Mouse (Mus musculus) bone marrow, adult 2 months (tissue): ENCODE results near the gene Tapbp. TPM values are rescaled to one million over a fixed set of nuclear protein-coding genes. Genes with fewer than 3 reads are reported as not detected.
A peak's percentile ranks its signal among the peaks of the same experiment; 100 is the strongest.

Experiments
- H3K27ac ChIP-seq: fragments of 200-500 bp; 2 replicates; pipeline ENCODE4 v1.5.1; 2012; ENCODE audit warnings: low read depth, mild to moderate bottlenecking, control low read depth, inconsistent platforms, low read length; ENCODE audit not compliant: control insufficient read depth, poor library complexity, insufficient read depth
- H3K4me1 ChIP-seq: fragments of 200-500 bp; 2 replicates; pipeline ENCODE4 v1.6.1; 2011; ENCODE audit warnings: low read length; ENCODE audit not compliant: control insufficient read depth, insufficient read depth
- H3K4me3 ChIP-seq: fragments of 200-500 bp; replicated peaks from 2 replicates; pipeline ENCODE3; 2011; ENCODE audit warnings: mild to moderate bottlenecking, low read depth, low read length, control low read depth; ENCODE audit not compliant: control insufficient read depth
- CTCF ChIP-seq: fragments of 200-500 bp; IDR thresholded peaks from 2 replicates; pipeline ENCODE4 v1.5.1; 2011; ENCODE audit warnings: low read length, control low read depth; ENCODE audit not compliant: control insufficient read depth, insufficient read depth
- POLR2A ChIP-seq: fragments of 200-500 bp; IDR thresholded peaks from 2 replicates; pipeline ENCODE4 v1.6.1; 2011; ENCODE audit warnings: low read depth, mild to moderate bottlenecking, control low read depth, low read length, borderline replicate concordance; ENCODE audit not compliant: control insufficient read depth
- WGBS: fragments of 180-500 bp; shearing (Covaris S2); methylation state at CpG from one replicate; pipeline ENCODE4 v1.1.7; 2018; 5-methylcytosine and 5-hydroxymethylcytosine counted together
- polyA plus RNA-seq: library from polyadenylated mRNA; stranded (reverse); fragments of >200 nt; gene quantifications from 2 replicates; pipeline ENCODE4 v1.2.4, GENCODE M21; 2011; ENCODE audit warnings: low replicate concordance; ENCODE audit not compliant: missing spikeins, insufficient read depth, insufficient read length

Tapbp gene
- polyA plus RNA-seq, 1 experiment, result 87.3 TPM

DNA sequence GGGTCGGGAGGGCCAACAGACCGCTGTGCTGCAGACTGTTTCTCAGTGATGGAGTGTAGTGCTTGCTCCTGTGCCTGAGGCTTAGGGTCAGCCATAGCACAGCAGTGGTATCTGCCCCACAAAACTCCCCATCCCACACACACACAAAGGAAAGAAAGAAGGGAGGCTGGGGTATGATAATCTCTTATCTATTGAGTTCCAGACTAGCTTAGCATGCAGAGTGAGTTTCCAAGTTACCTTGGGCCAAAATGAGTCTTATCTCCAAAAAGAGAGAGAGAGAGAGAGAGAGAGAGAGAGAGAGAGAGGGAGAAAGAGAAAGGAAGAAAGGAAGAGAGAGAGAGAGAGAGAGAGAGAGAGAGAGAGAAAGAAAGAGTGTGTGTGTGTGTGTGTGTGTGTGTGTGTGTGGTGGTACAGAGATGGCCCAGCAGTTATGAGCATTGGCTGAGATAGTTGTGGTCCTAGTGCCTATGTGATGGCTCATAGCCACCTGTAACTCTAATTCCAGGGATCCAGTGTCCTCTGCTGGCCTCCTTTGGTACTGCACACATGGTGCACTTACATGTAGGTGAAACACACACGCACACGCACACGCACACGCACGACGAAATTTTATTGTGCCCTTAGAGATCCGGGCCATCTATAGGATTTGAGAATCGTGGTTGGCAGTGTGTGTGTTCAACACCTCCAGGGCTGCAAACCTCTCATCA lies 9.0 kb downstream of the Tapbp start:
- TF ChIP-seq CTCF (peak; percentile 46), POLR2A (no peak)
- H3K4me3 ChIP-seq, result no peak overlapping the region
- H3K4me1 ChIP-seq, result no peaks in the 10 kb centered on the region; the same call in 1 of the 2 replicates
- WGBS, result 80% methylated on average over 10 of the region's 10 CpGs
- H3K27ac ChIP-seq, result no peak overlapping the region

DNA sequence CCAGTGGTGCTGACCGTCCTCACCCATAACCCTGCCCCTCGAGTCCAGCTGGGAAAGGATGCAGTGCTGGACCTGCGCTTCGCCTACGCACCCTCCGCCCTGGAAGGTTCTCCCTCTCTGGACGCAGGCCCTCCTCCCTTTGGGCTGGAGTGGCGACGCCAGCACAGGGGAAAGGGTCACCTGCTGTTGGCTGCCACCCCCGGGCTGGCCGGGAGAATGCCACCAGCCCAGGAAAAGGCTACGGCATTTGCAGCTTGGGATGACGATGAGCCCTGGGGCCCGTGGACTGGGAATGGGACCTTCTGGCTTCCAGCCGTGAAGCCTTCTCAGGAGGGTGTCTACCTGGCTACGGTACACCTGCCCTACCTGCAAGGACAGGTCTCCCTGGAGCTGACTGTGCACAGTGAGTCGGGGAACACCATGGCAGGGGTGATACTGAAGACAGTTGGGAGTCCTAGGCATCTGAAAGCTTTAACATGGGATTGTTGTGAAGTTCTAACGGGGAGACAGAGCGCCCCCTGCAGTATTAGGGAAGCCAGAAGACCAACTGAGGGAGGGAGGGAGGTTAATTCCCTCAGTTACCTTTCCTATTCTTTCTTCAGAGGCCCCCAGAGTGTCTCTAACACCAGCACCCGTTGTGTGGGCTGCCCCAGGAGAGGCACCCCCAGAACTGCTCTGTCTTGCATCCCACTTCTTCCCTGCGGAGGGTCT lies 9.9 kb downstream of the Tapbp start:
- 90% methylated on average over 21 of the region's 21 CpGs for WGBS
- H3K27ac ChIP-seq, result no peak overlapping the region
- H3K4me3 ChIP-seq, result no peak overlapping the region
- no peak for TF ChIP-seq POLR2A
- TF ChIP-seq CTCF, result no peak
- no peaks in the 10 kb centered on the region; the same call in 1 of the 2 replicates for H3K4me1 ChIP-seq

DNA sequence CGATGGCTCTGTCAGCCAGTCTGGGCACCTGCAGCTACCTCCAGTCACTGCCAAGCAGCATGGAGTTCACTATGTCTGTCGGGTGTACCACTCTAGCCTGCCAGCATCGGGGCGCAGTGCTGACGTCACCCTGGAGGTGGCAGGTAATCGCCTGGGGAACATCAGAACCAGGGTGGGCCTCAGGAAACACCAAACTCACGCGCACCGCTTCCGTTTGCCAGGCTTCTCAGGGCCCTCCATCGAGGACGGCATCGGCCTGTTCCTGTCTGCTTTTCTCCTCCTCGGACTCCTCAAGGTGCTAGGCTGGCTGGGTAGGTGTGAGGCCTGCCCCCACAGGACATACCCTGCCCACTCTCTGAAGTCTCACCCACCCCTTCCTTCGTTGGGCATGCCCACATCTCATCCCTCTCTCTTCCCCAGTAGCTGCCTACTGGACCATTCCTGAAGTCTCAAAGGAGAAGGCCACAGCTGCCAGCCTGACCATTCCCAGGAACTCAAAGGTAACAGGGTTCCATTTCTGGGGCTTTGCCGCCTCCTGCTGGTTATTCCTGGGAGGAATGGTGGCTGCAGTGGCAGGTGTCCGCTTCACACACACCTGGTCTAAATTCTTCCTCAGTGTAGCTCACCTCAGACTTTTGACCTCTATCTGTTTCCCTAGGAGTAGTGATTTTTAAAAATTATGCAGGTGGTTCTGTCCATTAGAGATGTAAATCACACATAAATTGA lies 10.7 kb downstream of the Tapbp start:
- Histone ChIP-seq H3K4me3 (no peak overlapping the region), H3K27ac (no peak overlapping the region), H3K4me1 (no peaks in the 10 kb centered on the region; the same call in 1 of the 2 replicates)
- WGBS, result 83% methylated on average over 17 of the region's 17 CpGs
- TF ChIP-seq CTCF (peak; percentile 17; the same call in 1 of the 2 replicates), POLR2A (no peak)

DNA sequence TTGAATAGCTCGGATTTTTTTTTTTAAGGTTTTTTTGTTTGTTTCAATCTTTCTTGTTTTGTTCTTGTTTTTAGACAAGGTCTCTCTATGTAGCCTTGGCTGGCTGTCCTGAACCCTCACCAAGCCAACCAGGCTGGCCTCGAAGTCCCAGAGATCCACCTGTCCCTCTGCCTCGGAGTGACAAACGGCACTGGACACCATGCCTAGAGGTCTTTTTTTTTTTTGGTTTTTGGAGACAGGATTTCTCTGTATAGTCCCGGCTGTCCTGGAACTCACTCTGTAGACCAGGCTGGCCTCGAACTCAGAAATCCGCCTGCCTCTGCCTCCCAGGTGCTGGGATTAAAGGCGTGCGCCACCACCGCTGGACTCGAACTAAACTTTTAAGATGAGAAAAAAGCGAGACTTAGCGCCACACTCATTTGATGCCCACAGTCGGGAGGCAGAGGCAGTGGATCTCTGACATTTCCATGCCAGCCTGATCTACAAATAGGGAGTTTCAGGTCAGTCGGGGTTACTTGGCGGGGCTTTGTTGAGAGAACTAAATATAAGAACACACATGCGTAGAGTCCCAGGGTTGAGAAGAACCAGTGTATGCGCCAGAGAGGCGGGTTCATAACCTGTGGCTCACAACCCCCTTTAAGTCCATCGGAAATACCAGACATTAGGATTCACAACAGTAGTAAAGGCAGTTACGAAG lies 12.7 kb downstream of the Tapbp start:
- 72% methylated on average over 21 of the region's 21 CpGs for WGBS
- Histone ChIP-seq H3K4me3 (peak overlapping the region; percentile 69), H3K27ac (no peak overlapping the region), H3K4me1 (no peaks in the 10 kb centered on the region)
- TF ChIP-seq CTCF (no peak), POLR2A (no peak)

DNA sequence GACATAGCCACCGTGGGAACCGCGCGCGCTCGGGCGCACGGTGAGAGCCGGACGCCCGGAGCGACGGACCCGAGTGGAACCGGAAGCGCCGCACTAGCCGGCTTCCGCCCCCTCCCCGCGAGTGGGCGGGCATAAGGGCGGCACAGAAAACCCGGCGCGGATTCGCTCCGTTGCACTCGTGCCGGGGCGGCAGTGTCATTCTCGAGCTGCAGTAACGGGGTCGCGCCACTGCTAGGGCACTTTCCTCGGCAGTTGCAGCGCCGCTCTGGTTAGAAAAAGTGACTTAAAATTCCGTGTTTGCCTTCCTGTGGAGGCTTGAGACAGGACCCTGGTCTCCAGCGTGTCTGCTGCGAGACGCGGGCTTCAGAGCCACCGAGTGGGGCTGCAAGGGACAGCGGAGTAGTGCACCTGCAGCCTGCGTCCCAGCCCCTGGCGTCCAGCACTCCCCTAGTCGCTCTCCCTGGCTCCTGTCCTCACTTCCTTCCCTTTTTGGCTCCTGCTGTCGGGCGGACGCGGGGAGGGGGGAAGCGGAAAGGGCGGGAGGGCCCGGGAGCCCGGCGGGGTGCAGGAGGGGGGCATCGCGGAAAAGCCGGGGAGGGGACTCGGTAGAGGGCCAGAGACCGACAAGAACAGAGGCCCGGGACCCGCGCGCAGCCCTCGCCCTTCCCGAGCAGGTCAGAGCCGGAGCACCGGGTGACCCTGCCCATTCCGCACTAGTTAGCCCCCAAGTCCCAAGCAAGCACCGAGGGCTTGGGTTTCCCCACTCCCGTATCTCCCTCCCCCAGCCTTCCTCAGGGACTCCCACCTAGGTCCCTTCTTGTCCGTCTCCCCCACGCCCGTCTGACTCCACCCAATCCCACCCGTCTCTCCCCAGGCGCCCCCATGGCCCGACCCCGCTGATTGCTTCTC lies 13.9 kb downstream of the Tapbp start, which contains the start of gene Rgl2:
Gene Rgl2 (plus strand): TSS at position 173 of the 909 bp plus-strand sequence.
- H3K4me1 ChIP-seq, result no peaks in the 10 kb centered on the region; the same call in 1 of the 2 replicates
- peak within 1 kb of the TSS; percentile 99 for H3K27ac ChIP-seq
- TF ChIP-seq CTCF (0 out of 2 replicates have a peak, but pooled peaks have one; percentile 8), POLR2A (peak; percentile 57; the same call in 1 of the 2 replicates)
- H3K4me3 ChIP-seq, result peak within 1 kb of the TSS; percentile 93
- WGBS, result 1% methylated on average over 79 of the region's 80 CpGs

DNA sequence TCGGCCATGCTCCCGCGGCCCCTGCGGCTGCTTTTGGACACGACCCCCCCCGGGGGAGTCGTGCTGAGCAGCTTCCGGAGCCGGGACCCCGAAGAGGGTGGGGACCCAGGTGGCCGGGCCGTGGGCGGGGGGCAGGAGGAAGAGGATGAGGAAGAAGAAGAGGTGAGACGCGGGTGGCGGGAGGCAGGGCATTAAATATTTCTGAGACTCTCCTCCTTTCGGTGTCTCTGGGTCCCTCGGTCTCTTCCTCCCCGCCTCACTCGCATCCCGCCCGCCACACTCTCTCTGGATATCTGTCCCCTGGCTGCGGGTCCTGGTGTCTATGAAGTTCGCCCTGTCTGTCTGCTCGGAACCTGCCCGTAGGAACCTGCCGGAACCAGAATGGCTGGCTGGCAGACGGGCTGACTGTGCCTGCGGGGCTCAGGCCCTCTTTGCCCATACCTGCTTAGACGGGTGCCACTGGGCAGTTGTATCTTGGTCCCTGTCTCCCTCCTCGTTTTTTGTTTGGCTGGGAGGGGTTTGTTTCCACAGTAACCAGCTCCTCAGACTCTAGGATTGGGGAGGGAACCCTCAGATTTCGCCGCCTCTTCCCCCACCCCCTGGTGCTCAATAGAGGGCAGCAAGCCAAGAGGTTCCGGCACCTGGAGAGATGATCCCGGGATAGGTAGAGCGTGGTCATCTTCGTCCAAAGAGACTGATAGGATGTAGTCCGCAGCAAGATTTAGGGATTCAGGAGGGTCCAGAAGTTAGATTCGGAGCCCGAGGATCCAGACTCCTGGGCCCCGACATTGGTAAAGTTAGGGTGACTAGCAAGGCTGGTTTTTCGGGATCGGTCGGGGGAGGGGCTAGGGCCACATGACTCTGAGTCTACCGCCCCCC lies 14.8 kb downstream of the Tapbp start:
- TF ChIP-seq POLR2A (no peak), CTCF (no peak)
- H3K4me3 ChIP-seq, result peak overlapping the region; percentile 93
- no peaks in the 10 kb centered on the region; the same call in 1 of the 2 replicates for H3K4me1 ChIP-seq
- H3K27ac ChIP-seq, result peak overlapping the region; percentile 99
- under 1% methylated on average over 45 of the region's 45 CpGs for WGBS
